ENCODE assay signal across 11 mouse cellular contexts in the genomic region with DNA sequence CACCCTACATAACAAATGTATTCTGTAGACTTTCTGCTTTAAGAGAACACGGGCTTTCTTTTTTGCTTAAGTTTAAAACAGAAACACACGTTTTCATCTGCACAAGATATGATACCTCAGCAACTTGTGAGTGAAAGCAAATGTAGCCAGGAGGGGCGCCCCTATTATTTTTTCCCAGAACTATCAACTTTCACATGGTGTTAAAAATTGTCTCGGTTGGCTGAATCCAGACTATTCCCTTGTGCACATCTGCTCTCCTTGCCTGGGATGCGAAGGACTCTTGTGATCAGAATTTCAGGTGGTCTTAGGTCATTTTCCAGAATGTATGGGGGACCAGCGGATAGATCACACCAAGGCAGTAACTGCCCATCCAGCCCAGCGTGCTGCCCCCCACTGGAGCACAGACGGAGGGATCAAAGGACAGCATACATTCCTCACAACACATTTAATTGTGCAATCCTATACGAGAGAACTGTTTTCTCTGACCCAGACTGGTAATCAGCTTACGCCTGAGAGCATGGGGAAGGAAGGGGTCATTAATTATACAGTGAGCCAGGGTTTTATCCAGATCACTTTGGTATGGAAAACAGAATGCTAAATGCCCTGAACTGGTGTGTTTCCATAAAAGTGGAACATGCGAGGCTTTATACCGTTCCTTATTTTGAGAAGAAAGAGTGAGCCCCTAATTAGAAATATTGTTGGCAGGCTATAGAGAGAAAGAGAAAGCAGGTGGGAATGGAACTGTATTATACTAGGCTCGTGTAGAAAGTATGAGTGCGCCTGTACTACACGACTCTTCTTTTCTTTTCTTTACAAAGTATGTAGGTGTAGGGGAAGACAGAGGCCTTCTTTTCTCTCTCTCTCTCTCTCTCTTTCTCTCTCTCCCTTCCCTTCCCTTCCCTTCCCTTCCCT.
DNase-seq lines count a peak whose midpoint lies in the region; ATAC-seq and TF ChIP-seq lines count a peak whose summit lies in the region.
"Had no signal": no experiment of that assay in that cellular context is flagged by ENCODE, and none has a peak within 500 bp of the region (broad histone marks: within the 10 kb centered on the region; RNA-seq: fewer than 3 reads in every experiment).

No protein-coding gene starts in this region.

- H3K4me1 ChIP-seq in lung, embryonic 14.5 days (ENCODE audit: insufficient read depth) = no peaks in the 10 kb centered on the region
- peaks cover 4% of the 10 kb centered on the region; the same call in 1 of the 2 replicates for H3K4me1 ChIP-seq in forebrain, embryonic 11.5 days (replicated peaks; ENCODE audit: control insufficient read depth, insufficient read depth, low read length)
- peaks cover 21% of the 10 kb centered on the region for H3K4me1 ChIP-seq in limb, embryonic 14.5 days (ENCODE audit: control insufficient read depth, insufficient read depth, low read length)

- no peak overlapping the region for H3K27ac ChIP-seq in lung, embryonic 14.5 days (ENCODE audit: low read depth)
- peak overlapping the region; percentile 77 for H3K27ac ChIP-seq in forebrain, embryonic 11.5 days (ENCODE audit: low read depth, low read length)
- no peak overlapping the region for H3K27ac ChIP-seq in limb, embryonic 14.5 days (replicated peaks; ENCODE audit: low read depth, low read length)
- H3K27ac ChIP-seq: liver, embryonic 14.5 days had no signal

- 60% methylated on average over 15 of the region's 15 CpGs for WGBS in lung, embryonic 14.5 days
- WGBS in forebrain, embryonic 11.5 days = 24% methylated on average over 15 of the region's 15 CpGs
- 26% methylated on average over 15 of the region's 15 CpGs for WGBS in limb, embryonic 14.5 days

- 0 out of 2 replicates have a peak, but pooled peaks have one; percentile 4 for TF ChIP-seq CTCF in lung, embryonic 14.5 days (IDR thresholded peaks at IDR 0.05; ENCODE audit: low read depth)

- no peak overlapping the region for H3K4me3 ChIP-seq in lung, embryonic 14.5 days (ENCODE audit: low read depth, low read length)
- no peak overlapping the region for H3K4me3 ChIP-seq in forebrain, embryonic 11.5 days (ENCODE audit: low read depth, low read length)
- no peak overlapping the region for H3K4me3 ChIP-seq in limb, embryonic 14.5 days (replicated peaks; ENCODE audit: low read length)

- no peak overlapping the region for H3K9ac ChIP-seq in lung, embryonic 14.5 days
- H3K9ac ChIP-seq in forebrain, embryonic 11.5 days (ENCODE audit: low read length) = no peak overlapping the region
- H3K9ac ChIP-seq in limb, embryonic 14.5 days (ENCODE audit: low read depth, low read length, severe bottlenecking) = no peak overlapping the region
- H3K9ac ChIP-seq: liver, embryonic 14.5 days had no signal

- TF ChIP-seq POLR2A in limb, embryonic 14.5 days (IDR thresholded peaks at IDR 0.05; ENCODE audit: borderline replicate concordance, extremely low read depth, insufficient read depth, insufficient read length) = no peak

- H3K9me3 ChIP-seq in lung, embryonic 14.5 days (ENCODE audit: low read depth, low read length) = no peaks in the 10 kb centered on the region
- no peaks in the 10 kb centered on the region for H3K9me3 ChIP-seq in forebrain, embryonic 11.5 days (ENCODE audit: control insufficient read depth, low read length)
- H3K9me3 ChIP-seq in limb, embryonic 14.5 days (ENCODE audit: control insufficient read depth, low read length) = no peaks in the 10 kb centered on the region

- H3K4me2 ChIP-seq in lung, embryonic 14.5 days = no peak overlapping the region
- 0 out of 2 replicates have a peak overlapping the region, but pooled peaks have one; percentile 11 for H3K4me2 ChIP-seq in forebrain, embryonic 11.5 days (ENCODE audit: low read depth, low read length, severe bottlenecking)
- no peak overlapping the region for H3K4me2 ChIP-seq in limb, embryonic 14.5 days (replicated peaks; ENCODE audit: low read depth, low read length, severe bottlenecking)

- H3K36me3 ChIP-seq in lung, embryonic 14.5 days (ENCODE audit: insufficient read depth) = no peaks in the 10 kb centered on the region
- no peaks in the 10 kb centered on the region for H3K36me3 ChIP-seq in forebrain, embryonic 11.5 days (ENCODE audit: control insufficient read depth, insufficient read depth, low read length)
- H3K36me3 ChIP-seq in limb, embryonic 14.5 days (ENCODE audit: control insufficient read depth, insufficient read depth, low read length) = no peaks in the 10 kb centered on the region

- no peak for ATAC-seq in lung, embryonic 14.5 days (ENCODE audit: insufficient read depth)
- ATAC-seq in forebrain, embryonic 11.5 days (replicated peaks; ENCODE audit: low FRiP score) = peak; percentile 88
- peak; percentile 56; the same call in 1 of the 2 replicates for ATAC-seq in limb, embryonic 14.5 days (ENCODE audit: low FRiP score, low read depth)
- ATAC-seq: CD4-positive, CD25-positive, alpha-beta regulatory T cell, adult 4 months; intestine, embryonic 16.5 days had no signal

- peak; percentile 35 for DNase-seq in lung, embryonic 14.5 days
- DNase-seq in lung, adult 18-20 months = no peak
- DNase-seq in forebrain, embryonic 11.5 days (ENCODE audit: low spot score) = peak; percentile 63
- DNase-seq in limb, embryonic 14.5 days (ENCODE audit: low spot score) = peak; percentile 25
- peak; percentile 88 for DNase-seq in retina, postnatal 1 day
- no peak for DNase-seq in right cerebral cortex, postnatal 14 days
- DNase-seq in cerebellum, postnatal 36 days = no peak
- DNase-seq: cerebellum, postnatal 25 days had no signal

- no peaks in the 10 kb centered on the region for H3K27me3 ChIP-seq in lung, embryonic 14.5 days (ENCODE audit: insufficient read depth, low read length)
- H3K27me3 ChIP-seq in forebrain, embryonic 11.5 days (ENCODE audit: control insufficient read depth, insufficient read depth, low read length) = no peaks in the 10 kb centered on the region
- H3K27me3 ChIP-seq in limb, embryonic 14.5 days (ENCODE audit: control insufficient read depth, insufficient read depth, low read length) = peaks cover 3% of the 10 kb centered on the region; the same call in 1 of the 2 replicates

Comparison
In these comparisons a context has a peak if more than half of its experiments do, and no peak if none do; other contexts are left out.
1. DNase-seq: peak in lung, embryonic 14.5 days (single experiment), forebrain, embryonic 11.5 days (single experiment), limb, embryonic 14.5 days (single experiment) and retina, postnatal 1 day (single experiment); none in lung, adult 18-20 months (0 of 2), right cerebral cortex, postnatal 14 days (single experiment) and cerebellum, postnatal 36 days (0 of 2).